21 mouse cellular contexts compared by ENCODE assay signal in genomic region chr3:100604539-100604938, GRCm38 (mm10).
DNase-seq lines count a peak whose midpoint lies in the region; ATAC-seq lines count a peak whose summit lies in the region.
"Had no signal": no experiment of that assay in that cellular context is flagged by ENCODE, and none has a peak within 500 bp of the region (broad histone marks: within the 10 kb centered on the region; RNA-seq: fewer than 3 reads in every experiment).

No protein-coding gene starts in this region.

- no peak for DNase-seq in cerebellum, adult 9-10 months
- peak; percentile 10 to 16 for DNase-seq in lung, adult 18-20 months
- DNase-seq in lung, postnatal 4 days = no peak
- DNase-seq in NIH3T3 (ENCODE audit: low read depth) = peak; percentile 17
- peak; percentile 4 for DNase-seq in lung, postnatal 14 days
- no peak for DNase-seq in gastrocnemius, adult 8-10 months (ENCODE audit: low spot score in 2 of 2)
- no peak for DNase-seq in adrenal gland, postnatal 25 days
- DNase-seq: cerebellum, adult 11-12 months; cerebellum, postnatal 14 days; gastrocnemius, postnatal 14 days; heart, postnatal 10 days; kidney, adult 9 months; kidney, postnatal 14 days; layer of hippocampus, postnatal 36 days; lung, embryonic 14.5 days; right cerebral cortex, adult 18-20 months; right cerebral cortex, postnatal 4 days; thymus, adult 18-20 months; thymus, postnatal 36 days had no signal

- ATAC-seq in cerebellum, adult (ENCODE audit: insufficient number of reproducible peaks, low FRiP score, low TSS enrichment) = peak; percentile 16; the same call in 1 of the 2 replicates
- ATAC-seq: forebrain, embryonic 13.5 days had no signal

Comparison
In these comparisons a context has a peak if more than half of its experiments do, and no peak if none do; other contexts are left out.
1. DNase-seq: peak in lung, adult 18-20 months (2 of 2), NIH3T3 (single experiment) and lung, postnatal 14 days (single experiment); none in cerebellum, adult 9-10 months (single experiment), lung, postnatal 4 days (0 of 2), gastrocnemius, adult 8-10 months (0 of 2) and adrenal gland, postnatal 25 days (single experiment).